Mouse (Mus musculus) stomach, embryonic 14.5 days (tissue): ENCODE measurements around the gene 1700037C18Rik. TPM values are rescaled to one million over a fixed set of nuclear protein-coding genes. Genes with fewer than 3 reads are reported as not detected.

Experiments
- microRNA-seq: library from miRNA; unstranded; fragments of <30 nt; microRNA quantifications from one replicate; pipeline ENCODE4, GENCODE M21; 2016
- polyA plus RNA-seq: library from polyadenylated mRNA; unstranded; fragments of >200 nt; fragmentation: Nextera tagmentation; extraction: Ambion mirVana; gene quantifications from 2 replicates; pipeline ENCODE4 v1.2.1, GENCODE M21; 2014

1700037C18Rik gene
- polyA plus RNA-seq, 1 experiment from 2014 or later, result 6.6 TPM

Small RNA genes lying within 50 kb of the gene (microRNA-seq; reads per million reads assigned to microRNA genes)
- gene Gm23493, result not detected

Other genes with a start within 250 kb of the 1700037C18Rik start
- gene Mefv, start 190.6 kb downstream of the 1700037C18Rik start, polyA plus RNA-seq, result not detected in 2 replicates
- 29.9 and 30.3 TPM in 2 replicates for gene Zfp263, start 164.6 kb downstream of the 1700037C18Rik start, polyA plus RNA-seq
- gene Olfr15, start 77.8 kb downstream of the 1700037C18Rik start, polyA plus RNA-seq, result not detected in 2 replicates
- gene Zfp174, start 61.4 kb downstream of the 1700037C18Rik start, polyA plus RNA-seq, result 1.7 TPM in 2 replicates
- gene Naa60, start 36.3 kb downstream of the 1700037C18Rik start, polyA plus RNA-seq, result 49.1 and 53.0 TPM in 2 replicates
- gene Zfp597, start 24.1 kb downstream of the 1700037C18Rik start, polyA plus RNA-seq, result 7.0 and 8.1 TPM in 2 replicates
- 1.00 and 3.2 TPM in 2 replicates for gene Gm20695, start 24.0 kb downstream of the 1700037C18Rik start, polyA plus RNA-seq
- 28.3 and 28.9 TPM in 2 replicates for gene Cluap1, start 112 bp upstream of the 1700037C18Rik start, polyA plus RNA-seq
- 0.83 and 1.2 TPM in 2 replicates for gene Nlrc3, start 67.9 kb upstream of the 1700037C18Rik start, polyA plus RNA-seq
- gene Slx4, start 95.1 kb upstream of the 1700037C18Rik start, polyA plus RNA-seq, result 23.1 and 28.1 TPM in 2 replicates
- 5.5 and 12.0 TPM in 2 replicates for gene Dnase1, start 128.3 kb upstream of the 1700037C18Rik start, polyA plus RNA-seq
- gene Trap1, start 169.1 kb upstream of the 1700037C18Rik start, polyA plus RNA-seq, result 93.4 and 94.0 TPM in 2 replicates